Mouse (Mus musculus) liver, adult 2 months (tissue): ENCODE measurements around the gene Gm20671. TPM values are rescaled to one million over a fixed set of nuclear protein-coding genes. Genes with fewer than 3 reads are reported as not detected.

ENCODE experiments used
- DNase-seq: peaks from one replicate; pipeline ENCODE4 v3.0.0-alpha.2; 2011; ENCODE audit warnings: low read depth, low spot score; ENCODE audit errors: extremely low read depth
- H3K27ac ChIP-seq: fragments of 200-500 bp; replicated peaks from 2 replicates; pipeline ENCODE4 v1.5.1; 2012; ENCODE audit warnings: low read depth, mild to moderate bottlenecking, control low read depth, inconsistent platforms, low read length; ENCODE audit not compliant: insufficient read depth
- H3K27me3 ChIP-seq: fragments of 200-500 bp; 2 replicates; pipeline ENCODE4 v1.6.1; 2012; ENCODE audit warnings: mild to moderate bottlenecking, moderate library complexity, low read length, inconsistent platforms; ENCODE audit not compliant: control insufficient read depth, insufficient read depth
- H3K36me3 ChIP-seq: fragments of 200-500 bp; 2 replicates; pipeline ENCODE4 v1.6.1; 2012; ENCODE audit warnings: low read length, inconsistent platforms; ENCODE audit not compliant: control insufficient read depth, insufficient read depth
- H3K4me1 ChIP-seq: fragments of 200-500 bp; 2 replicates; pipeline ENCODE4 v1.6.1; 2011; ENCODE audit warnings: low read length; ENCODE audit not compliant: control insufficient read depth, insufficient read depth
- H3K4me3 ChIP-seq: fragments of 200-500 bp; 2 replicates; pipeline ENCODE4 v1.5.1; 2011; ENCODE audit warnings: low read depth, mild to moderate bottlenecking, control low read depth, low read length, moderate library complexity; ENCODE audit not compliant: insufficient read depth
- H3K79me2 ChIP-seq: fragments of 200-500 bp; 2 replicates; pipeline ENCODE4 v1.6.1; 2012; ENCODE audit warnings: inconsistent platforms, mild to moderate bottlenecking, low read length, moderate library complexity; ENCODE audit not compliant: control insufficient read depth, insufficient read depth
- H3K9ac ChIP-seq: fragments of 200-500 bp; 2 replicates; pipeline ENCODE4 v1.6.1; 2012; ENCODE audit warnings: low read depth, mild to moderate bottlenecking, control low read depth, inconsistent platforms, low read length
- CTCF ChIP-seq: fragments of 200-500 bp; IDR thresholded peaks from 2 replicates; pipeline ENCODE4 v1.5.1; 2011; ENCODE audit warnings: low read depth, low read length, control low read depth
- POLR2A ChIP-seq: fragments of 200-500 bp; IDR thresholded peaks from 2 replicates; pipeline ENCODE4 v1.6.1; 2011; ENCODE audit warnings: low read length, control low read depth; ENCODE audit not compliant: insufficient read depth; ENCODE audit errors: extremely low read depth
- WGBS: fragments of 180-500 bp; shearing (Covaris S2); methylation state at CpG from one replicate; pipeline ENCODE4 v1.1.7; 2018; 5-methylcytosine and 5-hydroxymethylcytosine counted together
- polyA plus RNA-seq: library from polyadenylated mRNA; depleted of rRNA; stranded (reverse); fragments of >200 nt; gene quantifications from 2 replicates; pipeline ENCODE4 v1.2.3, GENCODE M21; 2012; rRNA removed
- total RNA-seq: library from RNA; depleted of rRNA; stranded (reverse); fragments of >200 nt; gene quantifications from 2 replicates; pipeline ENCODE4 v1.2.3, GENCODE M21; 2014; rRNA removed

Gm20671 gene
- total and polyA plus RNA-seq, 2 experiments = 3.2 TPM; not detected in 1

GRCm38 (mm10) chr5:32693411-32693810, 133.5 kb downstream of the Gm20671 start:
- Histone ChIP-seq H3K27me3 (no peaks in the 10 kb centered on the region), H3K4me3 (no peak overlapping the region), H3K27ac (no peak overlapping the region), H3K9ac (no peak overlapping the region), H3K79me2 (no peaks in the 10 kb centered on the region), H3K36me3 (peaks cover 2% of the 10 kb centered on the region; the same call in 1 of the 2 replicates), H3K4me1 (peaks cover 6% of the 10 kb centered on the region)
- TF ChIP-seq POLR2A (no peak), CTCF (no peak)
- no peak for DNase-seq
- WGBS = 37% methylated on average over 2 of the region's 2 CpGs

Other genes starting within 250 kb of the Gm20671 start
- 24.4 and 30.6 TPM in 2 replicates for gene Yes1, start 215.9 kb downstream of the Gm20671 start, total RNA-seq
- gene Yes1, start 215.9 kb downstream of the Gm20671 start, polyA plus RNA-seq = 1.4 and 1.7 TPM in 2 replicates
- gene Pisd, start 41.5 kb downstream of the Gm20671 start, total RNA-seq = 25.2 and 30.8 TPM in 2 replicates
- 40.6 and 45.6 TPM in 2 replicates for gene Pisd, start 41.5 kb downstream of the Gm20671 start, polyA plus RNA-seq
- gene Prr14l, start 27.1 kb upstream of the Gm20671 start, total RNA-seq = 10.0 and 13.9 TPM in 2 replicates
- gene Prr14l, start 27.1 kb upstream of the Gm20671 start, polyA plus RNA-seq = 8.7 and 15.7 TPM in 2 replicates
- gene Depdc5, start 36.6 kb upstream of the Gm20671 start, total RNA-seq = 8.2 and 12.8 TPM in 2 replicates
- gene Depdc5, start 36.6 kb upstream of the Gm20671 start, polyA plus RNA-seq = 6.7 and 8.7 TPM in 2 replicates
- 23.4 and 26.7 TPM in 2 replicates for gene Ywhah, start 191.7 kb upstream of the Gm20671 start, total RNA-seq
- 29.5 and 31.2 TPM in 2 replicates for gene Ywhah, start 191.7 kb upstream of the Gm20671 start, polyA plus RNA-seq